ENCODE assay signal across 14 mouse cellular contexts in the genomic region with DNA sequence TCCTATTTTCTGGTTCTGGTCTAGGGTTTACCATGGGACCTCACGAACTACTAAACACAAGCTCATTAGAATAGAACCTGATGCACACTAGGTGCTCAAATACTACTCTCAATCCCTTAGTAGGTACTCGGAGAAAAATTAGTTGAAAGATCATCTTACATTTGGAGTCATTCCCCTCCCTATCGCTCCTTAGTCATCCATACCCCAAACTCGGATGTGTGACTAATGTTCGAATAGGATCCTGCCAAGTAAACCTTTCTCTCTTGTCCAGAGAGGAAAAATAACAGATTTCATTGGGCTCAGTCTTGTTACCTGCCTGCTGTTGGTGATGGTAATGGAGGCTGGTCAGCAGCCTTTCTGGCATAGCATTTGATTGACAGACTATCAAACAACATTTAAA.
"Had no signal": no experiment of that assay in that cellular context is flagged by ENCODE, and none has a peak within 500 bp of the region (broad histone marks: within the 10 kb centered on the region; RNA-seq: fewer than 3 reads in every experiment).

No protein-coding gene starts in this region.

- DNase-seq: heart, postnatal 10 days; heart, postnatal 36 days; heart, postnatal 4 days; kidney, adult 11 months; kidney, adult 18-20 months; kidney, adult 2 months; kidney, adult 8-10 months; kidney, adult 9 months; kidney, postnatal 10 days; kidney, postnatal 14 days; kidney, postnatal 25 days; kidney, postnatal 36 days; kidney, postnatal 4 days; layer of hippocampus, adult 9-11 months had no signal
